ENCODE assay signal across 17 mouse cellular contexts in genomic region chr6:144890166-144890565, GRCm38 (mm10).
DNase-seq lines count a peak whose midpoint lies in the region; ATAC-seq and TF ChIP-seq lines count a peak whose summit lies in the region.
"Had no signal": no experiment of that assay in that cellular context is flagged by ENCODE, and none has a peak within 500 bp of the region (broad histone marks: within the 10 kb centered on the region; RNA-seq: fewer than 3 reads in every experiment).

No protein-coding gene starts in this region.

- no peaks in the 10 kb centered on the region for H3K36me3 ChIP-seq in lung, embryonic 14.5 days (ENCODE audit: insufficient read depth)
- no peaks in the 10 kb centered on the region for H3K36me3 ChIP-seq in hindbrain, postnatal 0 days (ENCODE audit: insufficient read depth, low read length)
- no peaks in the 10 kb centered on the region for H3K36me3 ChIP-seq in forebrain, embryonic 10.5 days (replicated peaks)
- H3K36me3 ChIP-seq: limb, embryonic 12.5 days had no signal

- H3K4me2 ChIP-seq in lung, embryonic 14.5 days: no peak overlapping the region; the same call in 1 of the 2 replicates
- no peak overlapping the region for H3K4me2 ChIP-seq in hindbrain, postnatal 0 days (ENCODE audit: low read depth, low read length)
- H3K4me2 ChIP-seq: forebrain, embryonic 13.5 days; limb, embryonic 12.5 days had no signal

- no peak overlapping the region for H3K9ac ChIP-seq in lung, embryonic 14.5 days
- no peak overlapping the region for H3K9ac ChIP-seq in hindbrain, postnatal 0 days (replicated peaks; ENCODE audit: low read length)
- H3K9ac ChIP-seq: forebrain, embryonic 13.5 days; limb, embryonic 12.5 days had no signal

- TF ChIP-seq CTCF in lung, embryonic 14.5 days (IDR thresholded peaks at IDR 0.05; ENCODE audit: low read depth): no peak
- no peak for TF ChIP-seq CTCF in lung, adult 2 months (IDR thresholded peaks at IDR 0.05; ENCODE audit: insufficient read depth, low read length)
- TF ChIP-seq CTCF in hindbrain, postnatal 0 days (IDR thresholded peaks at IDR 0.05; ENCODE audit: low read depth): no peak

- 0 out of 2 replicates have a peak overlapping the region, but pooled peaks have one; percentile 1 for H3K27ac ChIP-seq in lung, embryonic 14.5 days (ENCODE audit: low read depth)
- H3K27ac ChIP-seq in hindbrain, postnatal 0 days: no peak overlapping the region
- no peak overlapping the region for H3K27ac ChIP-seq in forebrain, embryonic 10.5 days
- H3K27ac ChIP-seq: forebrain, embryonic 13.5 days; limb, embryonic 12.5 days; macrophage had no signal

- no peaks in the 10 kb centered on the region for H3K9me3 ChIP-seq in lung, embryonic 14.5 days (ENCODE audit: low read depth, low read length)
- no peaks in the 10 kb centered on the region for H3K9me3 ChIP-seq in hindbrain, postnatal 0 days (ENCODE audit: low read length)
- no peaks in the 10 kb centered on the region for H3K9me3 ChIP-seq in forebrain, embryonic 10.5 days
- H3K9me3 ChIP-seq: forebrain, embryonic 13.5 days; limb, embryonic 12.5 days had no signal

- peaks cover 11% of the 10 kb centered on the region for H3K4me1 ChIP-seq in lung, embryonic 14.5 days (ENCODE audit: insufficient read depth)
- H3K4me1 ChIP-seq in lung, adult 2 months (ENCODE audit: control insufficient read depth, insufficient read depth, low read length): no peaks in the 10 kb centered on the region
- H3K4me1 ChIP-seq in hindbrain, postnatal 0 days (ENCODE audit: insufficient read depth, low read length): no peaks in the 10 kb centered on the region
- peaks cover 9% of the 10 kb centered on the region for H3K4me1 ChIP-seq in forebrain, embryonic 10.5 days
- H3K4me1 ChIP-seq: forebrain, embryonic 13.5 days had no signal

- H3K27me3 ChIP-seq in lung, embryonic 14.5 days (ENCODE audit: insufficient read depth, low read length): no peaks in the 10 kb centered on the region
- no peaks in the 10 kb centered on the region for H3K27me3 ChIP-seq in hindbrain, postnatal 0 days (ENCODE audit: insufficient read depth, low read length)
- H3K27me3 ChIP-seq in forebrain, embryonic 10.5 days (ENCODE audit: poor library complexity, severe bottlenecking): no peaks in the 10 kb centered on the region; the same call in 1 of the 2 replicates
- H3K27me3 ChIP-seq: CH12.LX; forebrain, embryonic 13.5 days; limb, embryonic 12.5 days had no signal

- DNase-seq in lung, embryonic 14.5 days: peak; percentile 73
- DNase-seq in lung, adult 2 months: no peak
- peak; percentile 81 for DNase-seq in ZHBTc4 (ENCODE audit: low read depth, low spot score)
- DNase-seq in heart, postnatal 4 days: peak; percentile 5
- DNase-seq in lung, postnatal 36 days: peak; percentile 13
- no peak for DNase-seq in hindbrain, postnatal 0 days (ENCODE audit: low spot score)
- no peak for DNase-seq in forebrain, embryonic 10.5 days (ENCODE audit: extremely low spot score, low spot score)
- DNase-seq in kidney, adult 9 months: no peak
- DNase-seq: adrenal gland, adult 8-10 months; cerebellum, adult 9-11 months; kidney, postnatal 4 days; midbrain, embryonic 14.5 days had no signal

- H3K4me3 ChIP-seq in lung, embryonic 14.5 days (ENCODE audit: low read depth, low read length): no peak overlapping the region
- H3K4me3 ChIP-seq in lung, adult 2 months (replicated peaks; ENCODE audit: extremely low read depth, low read depth, low read length): no peak overlapping the region
- no peak overlapping the region for H3K4me3 ChIP-seq in hindbrain, postnatal 0 days (ENCODE audit: low read length)
- no peak overlapping the region for H3K4me3 ChIP-seq in forebrain, embryonic 10.5 days
- H3K4me3 ChIP-seq: forebrain, embryonic 13.5 days; limb, embryonic 12.5 days had no signal

- peak; percentile 67 for ATAC-seq in lung, embryonic 14.5 days (ENCODE audit: insufficient read depth)
- ATAC-seq in hindbrain, postnatal 0 days: no peak
- ATAC-seq: forebrain, embryonic 13.5 days; inflammation-experienced regulatory T-cells, adult 6 months had no signal

- TF ChIP-seq POLR2A in lung, adult 2 months (IDR thresholded peaks at IDR 0.05; ENCODE audit: borderline replicate concordance, extremely low read depth, low read depth, low read length): no peak

- 32% methylated on average over 8 of the region's 8 CpGs for WGBS in lung, embryonic 14.5 days
- WGBS in lung, adult 2 months: 17% methylated on average over 8 of the region's 8 CpGs
- 65% methylated on average over 8 of the region's 8 CpGs for WGBS in hindbrain, postnatal 0 days
- 76% methylated on average over 8 of the region's 8 CpGs for WGBS in forebrain, embryonic 10.5 days

Comparison
In these comparisons a context has a peak if more than half of its experiments do, and no peak if none do; other contexts are left out.
1. DNase-seq: peak in lung, embryonic 14.5 days (single experiment), ZHBTc4 (single experiment), heart, postnatal 4 days (single experiment) and lung, postnatal 36 days (single experiment); none in lung, adult 2 months (single experiment), hindbrain, postnatal 0 days (single experiment), forebrain, embryonic 10.5 days (single experiment) and kidney, adult 9 months (single experiment).